Mouse (Mus musculus) brain, adult 2 months (tissue): Measurements from ENCODE around the gene Kcnip3.

ENCODE experiments used
- DNase-seq: peaks from one replicate; pipeline ENCODE4 v3.0.0; 2011; ENCODE audit warnings: low read depth, low spot score

Kcnip3 gene

DNA sequence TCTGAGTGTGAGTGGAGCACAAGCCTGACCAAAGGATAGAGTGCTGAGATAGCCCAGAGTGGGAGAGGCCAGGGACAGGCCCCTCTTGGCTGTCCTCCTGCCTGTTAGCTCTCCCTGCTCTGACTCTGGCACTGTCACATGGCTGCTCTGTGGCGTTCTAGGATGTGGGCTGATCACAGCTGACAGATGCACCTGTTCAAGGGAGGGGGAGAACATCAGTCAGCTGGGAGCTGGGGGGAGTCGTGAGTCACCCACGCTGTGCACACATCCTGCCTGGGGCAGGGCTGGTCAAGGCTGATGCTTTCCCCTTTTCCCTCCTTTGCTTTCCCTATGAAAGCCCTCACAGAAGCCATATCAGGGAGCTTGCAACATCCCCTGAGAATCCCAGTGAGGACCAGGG is 3.6 kb downstream of the Kcnip3 start:
- DNase-seq = peak; percentile 89

DNA sequence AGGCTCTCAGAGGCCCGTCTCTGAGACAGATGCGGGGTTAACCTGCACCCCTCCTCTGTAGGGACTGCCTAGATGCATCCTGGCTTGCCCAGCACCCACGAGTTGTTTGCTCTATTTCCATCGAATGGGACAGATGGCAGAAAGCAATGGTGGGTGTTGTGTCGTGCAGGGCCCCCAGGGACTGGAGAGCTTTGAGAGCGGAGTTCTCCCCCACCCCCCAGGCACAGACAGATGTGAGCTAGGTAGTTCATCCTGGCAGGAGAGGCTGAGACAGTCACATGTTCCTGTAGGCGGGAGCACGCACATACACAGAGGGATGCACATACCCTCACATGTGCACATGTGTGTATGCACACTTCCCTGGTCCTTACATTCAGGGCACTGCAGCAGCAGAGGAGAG is 4.8 kb downstream of the Kcnip3 start:
- peak; percentile 89 for DNase-seq

DNA sequence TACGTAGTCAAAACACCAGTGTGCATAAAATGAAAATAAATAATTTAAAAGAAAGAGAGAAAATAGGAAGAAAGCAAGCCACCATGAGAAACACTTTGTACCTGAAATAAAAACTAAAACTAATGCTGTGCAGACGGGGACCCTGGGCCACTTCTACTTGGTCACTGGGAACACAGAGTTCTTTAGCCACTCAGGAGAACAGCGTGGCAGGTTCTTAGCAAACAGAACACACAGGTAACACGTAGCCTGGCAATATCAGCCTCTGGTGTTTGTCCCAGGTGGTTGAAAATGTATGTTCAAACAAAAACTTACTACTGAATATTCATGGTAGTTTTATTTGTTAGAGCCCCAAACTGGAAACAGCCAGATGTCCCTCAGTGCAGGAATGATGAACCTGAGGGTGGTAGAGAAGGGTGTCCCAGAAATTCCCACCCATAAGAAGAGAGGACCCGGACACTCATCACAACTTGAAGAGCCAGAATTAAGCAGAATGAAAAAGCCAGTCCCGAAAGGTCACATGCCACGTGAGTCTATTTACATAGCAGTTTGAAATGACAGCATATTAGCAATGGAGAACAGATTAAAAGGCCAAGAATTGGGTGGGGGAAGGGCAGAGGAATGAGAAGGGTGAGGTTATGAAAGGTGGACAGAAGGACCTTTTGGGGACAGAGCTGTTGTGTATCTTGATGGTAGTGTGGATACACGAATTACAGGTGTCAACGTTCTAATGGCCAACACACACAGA is 7.3 kb downstream of the Kcnip3 start:
- no peak for DNase-seq

DNA sequence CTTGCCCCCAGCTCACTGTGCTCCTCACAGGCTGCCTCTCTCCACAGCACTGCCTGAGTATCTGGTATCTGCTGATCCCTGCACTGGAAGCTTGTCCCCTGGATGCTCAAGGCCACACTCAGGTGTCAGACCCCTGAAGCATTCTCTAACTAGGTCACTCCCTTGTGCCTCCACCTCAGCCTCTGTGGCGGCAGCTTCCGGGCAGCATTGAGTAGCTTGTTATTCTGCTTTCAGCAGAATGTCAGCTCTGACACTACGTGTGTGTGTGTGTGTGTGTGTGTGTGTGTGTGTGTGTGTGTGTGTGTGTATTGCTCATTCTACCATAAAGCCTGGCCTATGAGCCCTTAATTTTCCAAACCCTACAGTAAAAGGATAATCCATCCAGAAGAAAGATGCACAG is 8.7 kb downstream of the Kcnip3 start:
- DNase-seq = no peak

DNA sequence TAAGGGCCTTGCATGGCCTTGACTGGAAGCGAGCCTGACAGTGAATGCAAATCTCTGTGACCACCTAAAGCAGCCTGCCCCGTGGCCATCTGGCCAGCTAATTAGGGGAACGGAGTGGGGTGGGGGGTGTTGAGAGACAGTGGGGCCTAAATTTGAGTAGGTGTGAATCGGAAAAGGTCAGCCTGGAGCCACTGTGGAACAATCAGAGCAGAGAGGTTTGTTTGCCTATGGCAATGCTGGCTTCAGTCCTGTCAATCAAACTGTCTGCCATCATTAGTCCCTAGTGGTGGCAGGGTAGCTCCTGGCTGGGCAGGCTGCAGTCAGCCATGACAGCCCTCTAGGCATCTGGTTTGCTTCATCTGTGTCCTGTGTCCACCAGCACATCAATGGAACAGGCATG is 10.5 kb downstream of the Kcnip3 start:
- DNase-seq = no peak

GRCm38 (mm10) chr2:127507967-127508660 is 13.8 kb downstream of the Kcnip3 start:
- peak; percentile 74 for DNase-seq

DNA sequence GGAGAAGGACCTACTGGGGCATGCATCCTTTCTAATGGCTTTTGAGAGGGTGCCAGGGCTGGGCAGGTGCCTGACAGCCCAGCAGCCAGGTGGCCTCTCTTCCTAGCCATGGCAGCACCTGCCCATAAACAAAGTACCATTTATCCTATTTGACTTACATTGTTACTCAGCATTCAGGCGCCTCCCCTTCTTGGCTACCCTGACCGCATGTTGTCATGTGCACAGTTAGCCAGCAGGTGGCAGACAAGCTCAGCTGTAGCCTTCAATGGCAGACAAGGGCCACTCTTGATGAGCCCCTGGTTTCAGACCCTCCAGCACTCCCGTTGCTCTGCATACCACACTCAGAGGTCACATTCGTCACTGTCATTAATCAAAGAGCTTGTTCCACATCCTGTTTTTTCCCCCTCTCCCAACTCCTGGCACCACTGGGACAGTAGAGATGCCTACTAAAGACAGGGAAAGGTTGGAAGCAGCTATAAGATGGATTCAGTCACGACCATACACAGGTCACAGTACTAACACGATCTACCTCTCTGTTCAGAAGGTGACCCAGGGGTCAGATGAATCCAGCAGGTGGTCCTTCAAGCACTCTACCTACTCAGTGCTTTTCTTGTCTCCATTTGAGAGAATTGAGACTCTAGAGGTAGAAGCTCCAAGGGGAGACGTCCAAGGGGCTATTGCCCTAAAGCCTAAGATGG is 14.7 kb downstream of the Kcnip3 start:
- peak; percentile 92 for DNase-seq

- peak; percentile 48 for DNase-seq
Measured at GRCm38 (mm10) chr2:127506131-127506632, 15.7 kb downstream of the Kcnip3 start.

GRCm38 (mm10) chr2:127505196-127505595 is 16.7 kb downstream of the Kcnip3 start:
- no peak for DNase-seq

GRCm38 (mm10) chr2:127503751-127504549 is 17.9 kb downstream of the Kcnip3 start:
- peak; percentile 73 for DNase-seq

DNA sequence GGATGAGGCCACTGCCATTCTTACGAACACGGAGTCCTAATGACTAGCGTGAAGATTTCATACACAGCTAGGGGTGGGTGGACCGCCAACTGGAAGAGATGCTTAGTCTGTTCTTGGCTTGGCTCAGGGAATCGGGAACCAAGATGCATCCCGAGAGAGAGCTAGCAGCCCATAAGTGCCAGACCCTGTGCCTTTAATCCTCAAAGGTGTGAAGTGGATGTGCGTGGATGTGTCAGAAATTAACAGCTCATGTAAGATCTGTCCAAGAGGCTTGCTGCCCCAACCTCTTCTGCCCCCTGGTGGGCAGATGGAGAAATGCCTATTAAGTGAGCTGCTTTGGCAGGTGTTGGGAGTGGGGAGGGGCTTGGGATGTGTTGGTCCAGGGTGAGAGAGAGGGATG is 20.8 kb downstream of the Kcnip3 start:
- peak; percentile 84 for DNase-seq

- DNase-seq = peak; percentile 81
Measured at GRCm38 (mm10) chr2:127498750-127499149, 23.1 kb downstream of the Kcnip3 start.

GRCm38 (mm10) chr2:127496321-127496720 is 25.6 kb downstream of the Kcnip3 start:
- DNase-seq = no peak

- DNase-seq = no peak
Measured at GRCm38 (mm10) chr2:127484476-127485170, 37.3 kb downstream of the Kcnip3 start.

DNA sequence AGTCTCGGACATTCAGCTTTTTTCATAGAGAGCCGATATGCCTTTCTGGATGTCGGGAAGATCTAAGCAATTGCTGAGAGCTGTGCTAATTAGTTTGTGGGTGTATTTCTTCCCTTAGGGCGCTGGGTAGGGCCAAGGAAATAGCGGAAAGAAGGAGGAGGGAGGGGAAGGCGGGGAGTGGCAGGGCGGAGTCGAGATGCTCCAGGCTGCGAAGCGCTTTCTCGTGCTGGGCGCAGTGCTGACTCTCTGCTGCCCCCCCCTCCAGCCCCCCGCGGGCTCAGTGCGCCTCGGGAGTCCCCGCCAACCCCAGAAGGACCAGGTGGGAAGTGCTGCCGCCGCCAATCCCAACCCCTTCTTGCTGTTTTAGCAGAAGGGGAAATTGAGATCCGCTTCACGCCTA is 38.9 kb downstream of the Kcnip3 start:
- DNase-seq = peak; percentile 58

GRCm38 (mm10) chr2:127482533-127482911 is 39.4 kb downstream of the Kcnip3 start:
- peak; percentile 50 for DNase-seq

DNA sequence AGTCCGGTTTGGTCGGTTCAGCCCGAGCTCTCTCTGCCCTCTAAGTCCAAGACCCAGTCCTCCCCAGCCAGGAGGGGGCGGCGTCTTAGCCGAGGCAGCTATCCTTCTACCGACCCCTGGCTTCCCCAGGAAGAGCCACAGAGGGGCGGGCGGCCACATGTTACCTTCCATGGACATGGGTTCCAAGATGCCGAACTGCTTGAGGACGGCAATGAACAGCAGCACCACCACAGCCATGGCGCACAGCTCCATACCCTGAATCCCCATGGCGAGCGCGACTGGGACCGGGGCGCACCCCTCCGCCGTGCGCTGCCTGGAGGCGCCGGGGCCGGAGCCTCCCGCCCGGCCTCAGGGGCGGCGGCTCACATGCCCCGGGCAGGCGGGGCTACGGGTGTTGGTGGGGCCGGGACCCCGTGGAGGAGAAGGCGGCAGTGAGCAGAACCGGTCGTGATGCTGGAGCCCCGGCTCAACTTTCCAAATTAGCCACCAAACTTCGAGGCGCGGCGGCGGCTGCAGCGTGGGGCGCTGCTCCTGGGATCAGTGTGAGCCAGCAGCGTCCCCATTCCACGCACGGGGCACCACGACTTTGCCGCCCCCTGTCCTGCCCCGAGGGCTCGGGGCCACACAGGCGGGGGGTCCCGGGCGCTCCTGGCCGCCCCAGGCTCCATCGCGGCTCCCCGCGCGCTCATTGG is 39.9 kb downstream of the Kcnip3 start:
- no peak for DNase-seq

GRCm38 (mm10) chr2:127479763-127480162 is 42.1 kb downstream of the Kcnip3 start:
- DNase-seq = peak; percentile 50

GRCm38 (mm10) chr2:127479210-127479609 is 42.7 kb downstream of the Kcnip3 start:
- peak; percentile 54 for DNase-seq

- DNase-seq = no peak
Measured at GRCm38 (mm10) chr2:127472279-127472678, 49.6 kb downstream of the Kcnip3 start.
